In genomic region chr12:9031166-9031565, GRCm38 (mm10) we compare ENCODE assay signal across 9 mouse cellular contexts. TPM values are rescaled to one million over a fixed set of nuclear protein-coding genes. Genes with fewer than 3 reads are reported as not detected.
DNase-seq lines count a peak whose midpoint lies in the region; ATAC-seq and TF ChIP-seq lines count a peak whose summit lies in the region.
"Had no signal": no experiment of that assay in that cellular context is flagged by ENCODE, and none has a peak within 500 bp of the region (broad histone marks: within the 10 kb centered on the region; RNA-seq: fewer than 3 reads in every experiment).

No protein-coding gene starts in this region.

- intact Hi-C loops in gastrocnemius, adult 2 months (cut with DNase I): loop anchor here (5.0 kb wide), 1 partner anchor 1361 kb away; the partner anchor contains the start of gene Rdh14
- intact Hi-C loops in gastrocnemius, postnatal 14 days (cut with DNase I; ENCODE audit: low total_unique reads): no loop called here

- TF ChIP-seq POLR2A in testis, adult 2 months (IDR thresholded peaks at IDR 0.05; ENCODE audit: control insufficient read depth, low read depth, low read length): no peak

- H3K36me3 ChIP-seq in testis, adult 2 months (ENCODE audit: control insufficient read depth, insufficient read depth, low read length): no peaks in the 10 kb centered on the region; the same call in 1 of the 2 replicates
- H3K36me3 ChIP-seq in liver, embryonic 12.5 days: no peaks in the 10 kb centered on the region
- no peaks in the 10 kb centered on the region for H3K36me3 ChIP-seq in stomach, postnatal 0 days (ENCODE audit: control insufficient read depth, insufficient read depth, low read length)

- DNase-seq in gastrocnemius, adult 2 months: no peak
- no peak for DNase-seq in gastrocnemius, postnatal 14 days
- DNase-seq in testis, postnatal 10 days (ENCODE audit: low spot score): no peak
- DNase-seq in stomach, postnatal 0 days (ENCODE audit: low spot score): no peak
- no peak for DNase-seq in right cerebral cortex, adult 18-20 months
- DNase-seq in adrenal gland, adult 18-20 months (ENCODE audit: low spot score in 2 of 2): no peak
- DNase-seq: gastrocnemius, postnatal 10 days had no signal

- peak overlapping the region; percentile 78; the same call in 1 of the 2 replicates for H3K9ac ChIP-seq in liver, embryonic 12.5 days
- peak overlapping the region; percentile 86; the same call in 1 of the 2 replicates for H3K9ac ChIP-seq in stomach, postnatal 0 days (ENCODE audit: low read length)

- peak overlapping the region; percentile 83 for H3K4me2 ChIP-seq in liver, embryonic 12.5 days
- peak overlapping the region; percentile 69 for H3K4me2 ChIP-seq in stomach, postnatal 0 days (replicated peaks; ENCODE audit: low read depth)

- no peak for TF ChIP-seq CTCF in gastrocnemius, adult 2 months (IDR thresholded peaks at IDR 0.05)
- TF ChIP-seq CTCF in testis, adult 2 months (IDR thresholded peaks at IDR 0.05; ENCODE audit: control insufficient read depth, insufficient read depth, insufficient replicate concordance, low read depth, low read length): no peak
- TF ChIP-seq CTCF in stomach, postnatal 0 days (IDR thresholded peaks at IDR 0.05; ENCODE audit: low read depth): no peak

- H3K9me3 ChIP-seq in liver, embryonic 12.5 days (replicated peaks): no peaks in the 10 kb centered on the region
- no peaks in the 10 kb centered on the region for H3K9me3 ChIP-seq in stomach, postnatal 0 days (ENCODE audit: control insufficient read depth, low read length)

- no peak for ATAC-seq in liver, embryonic 12.5 days
- ATAC-seq in stomach, postnatal 0 days (ENCODE audit: low FRiP score, low TSS enrichment): no peak

- peak overlapping the region; percentile 97 for H3K4me3 ChIP-seq in gastrocnemius, adult 2 months
- H3K4me3 ChIP-seq in testis, adult 2 months (ENCODE audit: control insufficient read depth, low read depth, low read length): peak overlapping the region; percentile 92
- peak overlapping the region; percentile 68 for H3K4me3 ChIP-seq in liver, embryonic 12.5 days
- peak overlapping the region; percentile 58; the same call in 1 of the 2 replicates for H3K4me3 ChIP-seq in stomach, postnatal 0 days (ENCODE audit: low read depth, low read length)

- H3K27me3 ChIP-seq in testis, adult 2 months (ENCODE audit: control insufficient read depth, insufficient read depth, low read length): no peaks in the 10 kb centered on the region
- no peaks in the 10 kb centered on the region for H3K27me3 ChIP-seq in liver, embryonic 12.5 days (replicated peaks)
- H3K27me3 ChIP-seq in stomach, postnatal 0 days (ENCODE audit: control insufficient read depth, insufficient read depth, low read length): no peaks in the 10 kb centered on the region

- H3K27ac ChIP-seq in gastrocnemius, adult 2 months: peak overlapping the region; percentile 96
- H3K27ac ChIP-seq in testis, adult 2 months (ENCODE audit: control insufficient read depth, insufficient read depth, low read depth, low read length): peak overlapping the region; percentile 61
- H3K27ac ChIP-seq in liver, embryonic 12.5 days: peak overlapping the region; percentile 92
- no peak overlapping the region for H3K27ac ChIP-seq in stomach, postnatal 0 days (replicated peaks)

- 35% methylated on average over 8 of the region's 8 CpGs for WGBS in liver, embryonic 12.5 days (ENCODE audit: insufficient replicate concordance)
- 52% methylated on average over 8 of the region's 8 CpGs for WGBS in stomach, postnatal 0 days

- no peak for TF ChIP-seq EP300 in stomach, postnatal 0 days (optimal IDR thresholded peaks at IDR 0.05)

- H3K4me1 ChIP-seq in testis, adult 2 months (ENCODE audit: control insufficient read depth, insufficient read depth, low read length): no peaks in the 10 kb centered on the region; the same call in none of the 2 replicates
- H3K4me1 ChIP-seq in liver, embryonic 12.5 days: peaks cover 6% of the 10 kb centered on the region; the same call in 1 of the 2 replicates
- no peaks in the 10 kb centered on the region for H3K4me1 ChIP-seq in stomach, postnatal 0 days (replicated peaks; ENCODE audit: control insufficient read depth, insufficient read depth)

RNA-seq across cellular contexts. Expression of gene Ttc32, which starts 1.4 kb away (rescaled TPM):
- total RNA-seq in gastrocnemius, adult 2 months (2021): 10 to 100 TPM; 25.2 to 27.6 TPM
- 10 to 100 TPM; 14.5 to 16.7 TPM for total RNA-seq in gastrocnemius, postnatal 14 days (2021)
- polyA plus RNA-seq in testis, adult 2 months (2012; rRNA removed): 1.6 and 1.9 TPM in 2 replicates
- polyA plus RNA-seq in liver, embryonic 12.5 days (2016; fragmentation: Nextera tagmentation; extraction: Ambion mirVana): 17.7 and 18.3 TPM in 2 replicates
- 19.5 and 19.6 TPM in 2 replicates for polyA plus RNA-seq in stomach, postnatal 0 days (2015; fragmentation: Nextera tagmentation; extraction: Ambion mirVana)
- 10 to 100 TPM; 11.9 to 13.0 TPM for total RNA-seq in adrenal gland, adult 18-20 months (2021)

RNA-seq across cellular contexts. Expression of gene Wdr35, which starts 57.5 kb away (rescaled TPM):
- 10 to 100 TPM in 1 of 2 experiments, 1 to 10 TPM in 1; 8.8 to 11.8 TPM for total RNA-seq in gastrocnemius, adult 2 months (2021)
- total RNA-seq in gastrocnemius, postnatal 14 days (2021): 10 to 100 TPM; 11.4 to 14.4 TPM
- polyA plus RNA-seq in testis, adult 2 months (2012; rRNA removed): 30.4 and 37.6 TPM in 2 replicates
- 2.4 and 2.5 TPM in 2 replicates for polyA plus RNA-seq in liver, embryonic 12.5 days (2016; fragmentation: Nextera tagmentation; extraction: Ambion mirVana)
- polyA plus RNA-seq in stomach, postnatal 0 days (2015; fragmentation: Nextera tagmentation; extraction: Ambion mirVana): 3.9 and 4.8 TPM in 2 replicates
- 10 to 100 TPM; 12.6 to 14.7 TPM for total RNA-seq in adrenal gland, adult 18-20 months (2021)
